Mouse (Mus musculus): ENCODE measurements around the gene Lamtor5.

Gene Lamtor5

DNA sequence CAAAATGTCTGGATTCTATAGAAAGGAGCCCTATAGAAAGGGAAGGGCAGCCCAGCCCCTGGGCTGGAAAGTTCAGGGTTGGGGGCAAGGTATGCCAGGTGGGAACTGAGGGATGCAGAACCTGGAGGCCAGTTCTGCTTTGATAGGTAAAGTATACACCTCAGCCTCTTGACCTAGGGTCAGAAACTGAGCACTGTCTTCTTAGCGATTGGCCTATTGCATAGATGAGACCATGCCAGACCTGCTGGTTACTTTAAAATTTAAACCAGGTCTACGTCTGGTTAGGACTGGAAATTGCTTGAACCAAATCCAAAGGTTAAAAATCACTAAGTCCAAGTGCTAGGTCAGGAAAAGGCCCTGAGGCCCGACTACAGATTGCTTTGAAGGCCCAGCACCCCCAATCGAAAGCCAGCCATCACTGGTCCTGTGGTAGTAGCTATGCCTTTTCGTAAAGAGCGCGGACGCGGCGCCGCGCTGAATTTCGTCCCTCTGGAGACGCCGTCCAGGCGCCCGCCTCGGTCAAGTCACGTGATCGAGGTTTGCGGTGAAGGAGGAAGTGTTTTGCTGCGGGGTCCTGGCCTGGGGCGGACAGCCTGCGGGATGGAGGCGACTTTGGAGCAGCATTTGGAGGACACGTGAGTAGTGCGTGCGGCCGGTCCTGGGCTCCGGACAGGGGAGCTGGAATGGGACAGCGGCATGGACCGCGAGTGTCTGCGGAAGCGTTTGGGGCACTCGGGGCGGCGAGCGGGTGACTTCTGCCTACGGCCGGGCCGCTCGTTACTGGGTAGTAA, at the start of gene Lamtor5:
TSS of gene Lamtor5 (plus strand) at position 380 of the 791 bp plus-strand sequence.
- DNase-seq, result peak; percentile 92 to 94

DNA sequence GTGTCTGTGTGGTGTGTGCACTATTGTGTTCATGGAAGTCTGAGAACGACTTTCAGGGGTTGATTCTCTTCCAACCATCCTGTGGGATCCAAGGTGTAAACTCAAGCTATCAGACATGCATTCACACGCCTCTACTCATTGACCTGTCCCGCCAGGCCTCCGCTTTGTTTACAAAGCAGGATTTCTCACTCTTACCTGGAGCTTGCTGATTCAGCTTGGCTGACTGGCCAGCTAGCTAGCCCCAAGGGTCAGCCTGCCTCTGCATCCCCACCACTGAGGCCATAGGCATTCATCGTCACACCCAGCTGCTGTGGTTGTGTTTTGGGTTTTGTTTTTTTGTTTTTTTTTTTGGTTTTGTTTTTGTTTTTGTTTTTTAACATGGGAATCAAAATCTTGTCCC, 49.4 kb upstream of the Lamtor5 start:
- DNase-seq, result no peak

- DNase-seq, result peak in 1 of 2 experiments; percentile 15
These were observed 48.8 kb upstream of the Lamtor5 start for GRCm38 (mm10) chr3:107229822-107230221.

DNA sequence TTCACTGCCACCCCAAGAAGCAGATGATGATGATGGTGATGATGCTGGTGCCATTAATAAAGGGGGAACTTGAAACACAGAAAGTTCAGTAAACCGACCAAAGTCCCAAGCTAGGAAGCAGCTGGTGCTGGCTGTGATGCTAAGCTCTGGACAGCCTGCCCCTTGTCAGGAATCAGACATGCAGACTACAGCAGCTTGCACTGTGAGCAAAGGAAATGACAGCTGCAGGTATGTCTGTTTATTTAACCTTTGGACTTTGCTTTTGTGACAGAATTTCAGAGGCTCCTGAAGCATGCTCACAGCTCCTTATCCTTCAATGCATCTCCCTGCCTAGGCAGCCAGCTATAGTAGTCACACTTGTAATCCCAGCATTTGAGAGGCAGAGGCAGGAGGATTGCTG, 48.1 kb upstream of the Lamtor5 start, which contains the start of gene A630076J17Rik:
TSS of gene A630076J17Rik (plus strand) at position 88 of the 400 bp plus-strand sequence.
- DNase-seq, result no peak

- DNase-seq, result no peak
These were observed 47.5 kb upstream of the Lamtor5 start for GRCm38 (mm10) chr3:107231202-107231601.

- DNase-seq, result peak; percentile 88 to 92
These were observed 45.3 kb upstream of the Lamtor5 start for GRCm38 (mm10) chr3:107233351-107233813.

- peak in 1 of 2 experiments; percentile 8 for DNase-seq
These were observed 44.7 kb upstream of the Lamtor5 start for GRCm38 (mm10) chr3:107233945-107234344.

GRCm38 (mm10) chr3:107238051-107238450, 40.6 kb upstream of the Lamtor5 start:
- DNase-seq, result no peak

DNA sequence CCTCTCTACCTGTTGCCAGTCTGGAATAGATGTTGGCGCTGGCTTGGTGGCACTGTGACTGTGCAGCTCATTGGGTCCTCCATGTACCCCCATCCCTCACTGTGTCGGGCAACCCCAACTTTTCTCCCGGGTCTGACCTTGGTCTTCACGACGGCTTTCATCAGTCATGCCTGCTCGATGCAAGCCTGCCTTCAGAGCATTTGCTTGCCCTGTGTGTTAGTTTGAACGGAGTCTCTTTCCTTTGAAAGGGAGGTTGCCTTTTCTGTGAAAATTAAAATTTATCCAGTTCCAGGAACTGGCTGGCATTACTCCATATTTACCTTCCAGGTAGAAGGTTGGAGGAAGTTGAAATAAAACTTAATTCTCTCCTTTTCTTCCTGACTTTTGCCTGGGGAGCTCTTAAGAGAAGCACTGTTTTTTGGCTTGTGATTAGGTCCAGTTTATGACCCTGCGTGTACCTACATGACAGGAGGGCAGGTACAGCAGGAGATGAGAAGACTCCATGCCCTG, 40.1 kb upstream of the Lamtor5 start:
- no peak for DNase-seq

- DNase-seq, result no peak
These were observed 39.1 kb upstream of the Lamtor5 start, which contains the start of gene Prok1 for GRCm38 (mm10) chr3:107239607-107240006. TSS of gene Prok1 (minus strand) at chr3:107239707.

DNA sequence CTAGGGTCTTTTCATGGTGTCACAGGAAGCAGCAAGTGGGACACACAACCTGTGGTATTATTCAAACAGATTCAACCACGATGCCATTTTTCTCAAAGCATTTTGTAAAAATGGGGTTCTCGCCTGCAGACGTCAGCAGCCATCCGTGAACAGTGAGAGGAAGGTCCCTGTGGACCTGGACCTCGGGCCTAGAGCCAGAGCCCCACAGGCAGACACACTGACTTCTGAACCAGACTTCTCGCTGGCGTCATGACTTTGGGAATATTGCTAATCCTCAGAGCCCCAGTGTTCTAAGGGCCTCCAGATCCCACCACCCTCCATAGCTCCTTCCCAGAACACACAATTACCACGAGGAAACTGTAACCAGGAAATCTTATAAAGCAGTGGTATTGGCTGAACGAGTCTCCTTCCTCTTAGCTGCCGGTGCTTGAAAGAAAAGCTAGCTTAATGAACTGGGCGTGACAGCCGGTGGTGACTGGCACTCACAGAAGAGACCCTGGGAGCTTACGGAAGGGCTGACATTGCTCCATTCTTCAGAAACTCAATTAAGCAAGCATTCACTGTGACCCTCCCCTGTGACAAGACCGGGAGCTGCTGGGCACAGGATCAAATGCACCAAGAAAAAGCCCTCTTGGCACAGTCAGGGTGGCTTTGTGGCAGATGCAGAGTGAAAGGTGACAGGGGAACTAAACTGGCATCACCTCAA, 37.1 kb upstream of the Lamtor5 start:
- no peak for DNase-seq

DNA sequence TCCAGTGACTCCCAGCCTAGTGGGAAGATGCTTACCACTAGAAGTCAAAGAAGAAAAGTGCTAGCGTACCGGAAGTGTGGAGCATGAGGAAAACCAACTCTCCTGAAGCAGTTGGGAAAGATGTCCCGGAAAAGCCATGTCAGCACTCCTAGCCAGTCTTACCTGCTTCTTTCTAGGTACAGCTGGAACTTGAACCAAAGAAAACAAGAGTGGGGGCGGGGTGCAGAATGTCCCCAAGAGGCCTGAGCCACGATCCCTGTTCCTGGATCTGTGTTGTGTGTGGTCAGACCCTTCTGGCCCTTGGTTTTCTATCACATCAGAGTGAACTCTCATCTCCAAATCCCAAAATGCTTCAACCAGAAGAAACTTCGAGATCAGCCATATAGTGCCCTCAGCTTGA, 31.8 kb upstream of the Lamtor5 start:
- DNase-seq, result no peak

- no peak for DNase-seq
These were observed 29.6 kb upstream of the Lamtor5 start for GRCm38 (mm10) chr3:107249042-107249441.

DNA sequence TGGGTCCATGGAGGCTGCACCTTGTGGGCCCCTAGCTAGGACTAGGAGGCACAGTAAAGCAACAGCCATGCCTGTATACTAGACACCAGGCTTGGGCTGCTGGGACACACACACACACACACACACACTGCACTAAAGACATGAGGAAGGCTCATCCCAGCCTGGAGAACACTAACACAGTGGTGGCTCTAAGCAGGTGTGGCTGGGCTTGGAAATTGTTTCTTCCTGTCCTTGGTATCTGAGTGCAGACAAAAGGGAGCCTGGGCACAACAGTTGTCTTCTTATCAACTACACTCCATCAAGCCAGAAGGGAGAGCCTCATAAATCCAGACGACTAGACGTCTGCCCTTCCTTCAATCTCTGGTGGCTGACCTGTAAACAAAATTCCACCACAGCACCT, 28.3 kb upstream of the Lamtor5 start:
- no peak for DNase-seq

DNA sequence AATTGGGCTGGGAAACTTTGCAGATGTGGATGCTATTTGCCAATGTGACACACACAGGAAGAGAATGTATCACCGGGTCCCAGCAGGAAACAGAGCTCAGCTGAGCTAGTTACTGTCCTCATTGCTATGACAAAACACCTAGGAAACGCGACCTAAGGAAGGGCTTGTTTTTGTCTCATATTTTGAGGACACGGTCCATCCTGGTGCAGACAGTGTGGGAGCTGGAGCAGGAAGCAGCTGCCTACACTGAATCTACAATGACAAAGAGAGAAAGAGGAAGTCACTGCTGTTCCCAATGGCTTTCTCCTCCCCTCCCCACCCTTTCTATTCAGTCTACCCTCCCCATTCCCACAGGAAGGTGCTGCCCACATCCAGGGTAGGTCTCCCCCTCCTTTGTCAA, 26.6 kb upstream of the Lamtor5 start:
- DNase-seq, result no peak

- DNase-seq, result no peak
These were observed 24.7 kb upstream of the Lamtor5 start for GRCm38 (mm10) chr3:107253925-107254324.

DNA sequence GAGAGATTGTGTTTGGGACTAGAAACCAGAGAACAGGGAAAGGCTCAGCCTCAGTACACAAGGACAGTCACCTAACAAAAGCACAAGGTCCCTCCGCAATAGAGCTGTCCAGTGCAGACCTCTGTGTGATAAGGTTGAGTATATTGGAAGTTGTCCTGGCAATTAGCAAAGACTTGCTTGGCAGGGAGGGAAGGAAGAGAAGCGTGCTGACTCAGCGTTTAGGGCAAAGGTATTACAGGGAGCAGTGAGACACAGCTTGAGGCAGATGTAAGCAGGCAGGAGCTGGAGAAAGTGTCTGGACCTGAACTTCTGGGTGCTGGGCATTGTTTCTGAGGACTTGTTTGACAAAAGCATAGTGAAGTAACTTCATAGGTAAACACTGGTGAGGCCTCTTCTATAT, 22.7 kb upstream of the Lamtor5 start:
- DNase-seq, result no peak

- DNase-seq, result no peak
These were observed 21.9 kb upstream of the Lamtor5 start for GRCm38 (mm10) chr3:107256724-107257123.

- no peak for DNase-seq
These were observed 20.7 kb upstream of the Lamtor5 start for GRCm38 (mm10) chr3:107257924-107258323.

GRCm38 (mm10) chr3:107260956-107261850, 17.5 kb upstream of the Lamtor5 start:
- no peak for DNase-seq

- no peak for DNase-seq
These were observed 16.9 kb upstream of the Lamtor5 start for GRCm38 (mm10) chr3:107261851-107262165.

DNA sequence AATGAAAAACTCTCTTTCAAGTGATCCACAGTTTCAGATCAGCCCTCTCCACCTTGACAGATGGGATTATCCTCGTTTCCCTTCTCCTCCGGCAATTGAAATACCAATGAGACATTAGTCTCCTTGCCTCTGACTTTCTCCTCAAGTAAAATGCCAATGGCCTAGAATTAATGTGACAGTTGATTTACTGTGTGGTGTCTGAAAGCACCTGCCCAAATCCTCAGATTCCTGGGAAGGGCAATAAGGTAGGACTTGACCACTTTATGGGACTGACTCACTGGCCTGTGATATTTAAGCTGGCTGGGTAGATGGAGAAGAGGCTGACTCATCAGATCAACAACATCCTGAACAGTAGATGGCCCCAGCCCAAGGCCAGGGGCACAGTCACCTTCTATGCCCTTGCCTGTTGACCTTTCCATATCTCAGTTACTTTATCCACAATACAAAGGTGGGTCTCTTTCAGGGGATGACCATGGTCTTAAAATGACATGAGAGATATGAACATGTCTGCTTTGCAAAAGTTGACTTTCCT, 11.8 kb upstream of the Lamtor5 start:
- no peak for DNase-seq

DNA sequence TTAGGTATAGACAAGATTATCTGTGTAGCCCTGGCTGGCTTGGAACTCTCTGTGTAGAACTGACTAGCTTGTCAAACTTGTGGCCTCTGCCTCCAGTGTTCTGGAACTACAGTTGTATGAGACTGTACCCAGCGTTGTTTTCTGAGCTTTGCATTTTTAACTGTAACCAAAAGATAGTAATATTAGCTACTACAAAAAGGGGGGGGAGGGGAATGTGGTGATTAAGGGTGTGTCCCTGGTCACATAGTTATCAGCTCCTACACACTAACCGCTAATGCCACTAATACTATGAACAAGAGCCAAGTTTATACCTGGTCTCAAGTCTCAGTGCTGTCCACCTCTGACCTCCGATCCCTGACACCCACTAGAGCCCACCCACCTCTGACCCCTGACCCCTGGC, 6.2 kb upstream of the Lamtor5 start:
- DNase-seq, result no peak

Data from cerebellum, postnatal 14 days (tissue).